Mouse (Mus musculus) forebrain, embryonic 13.5 days (tissue): ENCODE results near the gene Abca5. TPM values are rescaled to one million over a fixed set of nuclear protein-coding genes. Genes with fewer than 3 reads are reported as not detected.

ENCODE experiments used
- ATAC-seq: fragments of 200-750 bp; cut with Nextera tagmentation; 2 replicates; pipeline ENCODE4 v1.8.0; 2017
- H3K27ac ChIP-seq: fragments of 300-500 bp; sonication (generic); 2 replicates; pipeline ENCODE4 v1.5.1; 2015; ENCODE audit warnings: inconsistent platforms, mild to moderate bottlenecking, moderate library complexity
- H3K27me3 ChIP-seq: fragments of 300-500 bp; sonication (generic); 2 replicates; pipeline ENCODE4 v1.6.1; 2015; ENCODE audit warnings: mild to moderate bottlenecking, inconsistent platforms
- H3K36me3 ChIP-seq: fragments of 300-500 bp; sonication (generic); 2 replicates; pipeline ENCODE4 v1.6.1; 2015; ENCODE audit warnings: mild to moderate bottlenecking, inconsistent platforms; ENCODE audit not compliant: poor library complexity, severe bottlenecking
- H3K4me1 ChIP-seq: fragments of 300-500 bp; sonication (generic); 2 replicates; pipeline ENCODE4 v1.6.1; 2015; ENCODE audit warnings: inconsistent platforms
- H3K4me2 ChIP-seq: fragments of 300-500 bp; sonication (generic); 2 replicates; pipeline ENCODE4 v1.6.1; 2015; ENCODE audit warnings: inconsistent platforms, mild to moderate bottlenecking, moderate library complexity
- H3K4me3 ChIP-seq: fragments of 300-500 bp; sonication (generic); 2 replicates; pipeline ENCODE4 v1.5.1; 2015; ENCODE audit warnings: mild to moderate bottlenecking, inconsistent platforms
- H3K9ac ChIP-seq: fragments of 300-500 bp; sonication (generic); 2 replicates; pipeline ENCODE4 v1.6.1; 2015; ENCODE audit warnings: mild to moderate bottlenecking, inconsistent platforms
- H3K9me3 ChIP-seq: fragments of 300-500 bp; sonication (generic); replicated peaks from 2 replicates; pipeline ENCODE4 v1.6.1; 2016; ENCODE audit warnings: inconsistent platforms
- WGBS: fragments of 180-500 bp; shearing (Covaris S2); methylation state at CpG from one replicate; pipeline ENCODE4 v1.1.7; 2015; 5-methylcytosine and 5-hydroxymethylcytosine counted together
- polyA plus RNA-seq: library from polyadenylated mRNA; unstranded; fragments of >200 nt; fragmentation: Nextera tagmentation; extraction: Ambion mirVana; gene quantifications from 2 replicates; pipeline ENCODE4 v1.2.1, GENCODE M21; 2015

Abca5 gene
- polyA plus RNA-seq, 1 experiment from 2014 or later: 4.8 TPM

DNA sequence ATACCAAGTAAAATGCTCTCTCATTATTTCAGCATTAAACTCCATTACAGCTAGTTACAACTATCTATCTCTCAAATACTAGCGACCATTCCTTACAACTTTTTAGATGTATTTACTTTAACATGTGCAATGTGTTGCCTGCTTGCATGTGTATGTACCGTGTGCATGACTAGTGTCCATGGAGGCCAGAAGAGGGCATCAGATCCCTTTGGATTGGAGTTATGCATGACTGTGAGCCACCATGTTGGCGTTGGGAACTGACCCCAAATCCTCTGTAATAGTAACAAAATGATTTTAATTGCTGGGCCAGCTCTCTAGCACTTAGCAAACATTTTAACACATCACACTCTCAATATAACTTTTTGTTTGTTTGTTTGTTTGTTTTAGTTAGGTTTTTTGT is 49.1 kb downstream of the Abca5 start:
- WGBS: 87% methylated on average over 3 of the region's 3 CpGs
- Histone ChIP-seq H3K4me3 (no peak overlapping the region), H3K36me3 (peaks cover 5% of the 10 kb centered on the region; the same call in 1 of the 2 replicates), H3K4me2 (no peak overlapping the region), H3K27me3 (no peaks in the 10 kb centered on the region), H3K4me1 (peaks cover 3% of the 10 kb centered on the region; the same call in 1 of the 2 replicates), H3K9me3 (no peaks in the 10 kb centered on the region), H3K9ac (no peak overlapping the region), H3K27ac (no peak overlapping the region)
- no peak for ATAC-seq

- Histone ChIP-seq H3K36me3 (peaks cover 5% of the 10 kb centered on the region; the same call in 1 of the 2 replicates), H3K27me3 (no peaks in the 10 kb centered on the region), H3K4me1 (peaks cover 3% of the 10 kb centered on the region; the same call in 1 of the 2 replicates), H3K4me2 (no peak overlapping the region), H3K9ac (no peak overlapping the region), H3K27ac (no peak overlapping the region), H3K9me3 (no peaks in the 10 kb centered on the region), H3K4me3 (no peak overlapping the region)
- 72% methylated on average over 9 of the region's 9 CpGs for WGBS
- ATAC-seq: no peak
Observed at GRCm38 (mm10) chr11:110287694-110288093, 49.8 kb downstream of the Abca5 start.

GRCm38 (mm10) chr11:110286331-110286730 is 51.2 kb downstream of the Abca5 start:
- no peak overlapping the region for H3K4me3 ChIP-seq
- no peak overlapping the region for H3K27ac ChIP-seq
- WGBS: 80% methylated on average over 3 of the region's 3 CpGs
- ATAC-seq: no peak
- no peaks in the 10 kb centered on the region for H3K27me3 ChIP-seq
- H3K4me2 ChIP-seq: no peak overlapping the region
- H3K9ac ChIP-seq: no peak overlapping the region
- no peaks in the 10 kb centered on the region for H3K9me3 ChIP-seq
- peaks cover under 1% of the 10 kb centered on the region; the same call in 1 of the 2 replicates for H3K36me3 ChIP-seq
- H3K4me1 ChIP-seq: peaks cover 3% of the 10 kb centered on the region; the same call in 1 of the 2 replicates

DNA sequence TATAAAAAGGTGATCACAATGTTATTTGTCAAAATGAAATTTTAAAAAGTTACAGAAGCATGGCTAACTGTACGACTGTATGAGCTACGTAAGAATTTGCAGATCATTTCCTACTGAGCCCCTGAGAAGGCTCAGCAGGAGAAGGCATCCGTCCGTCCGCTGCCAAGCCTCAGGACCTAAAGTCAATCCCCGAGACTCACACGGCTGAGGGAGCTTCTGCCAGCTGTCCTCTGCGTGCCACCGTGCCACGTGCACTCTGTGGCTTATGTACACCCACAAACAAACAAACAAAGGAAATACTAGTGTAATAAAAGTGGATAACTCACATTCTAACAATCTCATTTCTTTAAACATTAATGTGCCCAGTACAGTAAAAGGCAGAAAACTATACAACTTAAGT is 52.7 kb downstream of the Abca5 start:
- 80% methylated on average over 10 of the region's 10 CpGs for WGBS

DNA sequence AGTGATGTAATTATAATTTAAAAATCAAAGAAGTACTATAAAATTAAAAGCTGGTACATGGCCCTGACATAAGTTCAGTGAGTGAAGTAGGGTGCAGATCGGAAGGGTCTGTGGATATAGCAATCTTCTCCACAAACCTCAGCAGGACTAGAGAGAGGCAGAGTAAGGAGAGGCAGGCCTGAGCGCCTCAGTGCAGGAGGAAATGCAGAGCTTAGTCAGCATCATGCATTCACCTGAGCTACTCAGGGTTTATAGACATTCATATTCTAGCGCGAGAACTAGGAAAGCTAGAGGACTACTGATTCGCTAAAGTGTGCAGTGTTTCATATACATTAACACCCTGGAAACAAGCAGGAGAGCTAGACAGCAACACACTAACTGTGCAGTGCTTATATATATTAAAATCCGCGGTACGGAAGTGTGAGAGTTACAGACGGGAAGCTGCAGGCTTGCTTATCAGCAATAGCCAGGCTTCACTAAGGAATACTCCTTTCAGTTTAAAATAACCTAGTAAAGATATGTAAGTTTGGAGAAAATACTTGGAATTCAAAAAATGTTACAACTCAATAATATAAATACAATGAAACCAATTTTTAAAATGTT is 53.2 kb downstream of the Abca5 start:
- no peak overlapping the region for H3K4me2 ChIP-seq
- no peak for ATAC-seq
- H3K9me3 ChIP-seq: no peaks in the 10 kb centered on the region
- no peak overlapping the region for H3K27ac ChIP-seq
- H3K9ac ChIP-seq: no peak overlapping the region
- H3K27me3 ChIP-seq: no peaks in the 10 kb centered on the region
- H3K36me3 ChIP-seq: no peaks in the 10 kb centered on the region
- H3K4me3 ChIP-seq: no peak overlapping the region
- WGBS: 90% methylated on average over 9 of the region's 9 CpGs
- peaks cover 3% of the 10 kb centered on the region; the same call in 1 of the 2 replicates for H3K4me1 ChIP-seq

More for the DNA sequence above, 52.7 kb downstream of the Abca5 start:
- no peak overlapping the region for H3K4me2 ChIP-seq
- no peak for ATAC-seq
- peaks cover 3% of the 10 kb centered on the region; the same call in 1 of the 2 replicates for H3K4me1 ChIP-seq
- no peaks in the 10 kb centered on the region for H3K36me3 ChIP-seq
- H3K9ac ChIP-seq: no peak overlapping the region
- no peak overlapping the region for H3K4me3 ChIP-seq
- no peaks in the 10 kb centered on the region for H3K27me3 ChIP-seq
- no peaks in the 10 kb centered on the region for H3K9me3 ChIP-seq
- no peak overlapping the region for H3K27ac ChIP-seq

DNA sequence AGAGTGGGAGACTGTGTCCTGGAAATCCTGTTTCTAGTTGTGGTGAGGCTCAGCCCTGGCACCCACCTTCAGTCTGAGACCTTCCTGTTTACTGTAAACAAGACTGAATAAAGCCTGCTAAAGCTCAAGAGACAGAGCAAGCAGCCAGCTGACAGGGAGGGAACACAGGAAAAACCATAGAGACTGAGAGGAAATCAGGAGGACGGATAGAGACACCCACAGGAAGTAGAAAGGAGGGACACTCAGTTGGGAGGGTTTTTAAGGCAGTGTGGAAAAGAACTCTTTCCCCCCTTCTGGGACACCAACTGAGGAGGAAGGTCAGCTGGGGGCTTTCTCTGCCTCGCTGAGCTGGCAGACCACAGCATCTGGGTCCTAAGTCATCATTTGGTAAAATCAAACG is 62.7 kb downstream of the Abca5 start:
- H3K27ac ChIP-seq: no peak overlapping the region
- no peak for ATAC-seq
- no peak overlapping the region for H3K9ac ChIP-seq
- H3K36me3 ChIP-seq: no peaks in the 10 kb centered on the region
- WGBS: 72% methylated on average over 3 of the region's 3 CpGs
- no peaks in the 10 kb centered on the region for H3K9me3 ChIP-seq
- H3K4me2 ChIP-seq: no peak overlapping the region
- H3K27me3 ChIP-seq: no peaks in the 10 kb centered on the region
- no peak overlapping the region for H3K4me3 ChIP-seq
- no peaks in the 10 kb centered on the region for H3K4me1 ChIP-seq

- Histone ChIP-seq H3K4me3 (no peak overlapping the region), H3K9me3 (no peaks in the 10 kb centered on the region), H3K9ac (no peak overlapping the region), H3K36me3 (no peaks in the 10 kb centered on the region), H3K4me2 (no peak overlapping the region), H3K4me1 (peaks cover 5% of the 10 kb centered on the region; the same call in 1 of the 2 replicates), H3K27ac (no peak overlapping the region), H3K27me3 (no peaks in the 10 kb centered on the region)
- 4% methylated on average over 5 of the region's 5 CpGs for WGBS
- peak; percentile 81 for ATAC-seq
Observed at GRCm38 (mm10) chr11:110271745-110272144, 65.8 kb downstream of the Abca5 start.

GRCm38 (mm10) chr11:110268244-110268844 is 69.2 kb downstream of the Abca5 start:
- Histone ChIP-seq H3K4me2 (no peak overlapping the region), H3K27ac (no peak overlapping the region), H3K27me3 (no peaks in the 10 kb centered on the region), H3K4me1 (peaks cover 7% of the 10 kb centered on the region; the same call in 1 of the 2 replicates), H3K4me3 (no peak overlapping the region), H3K9me3 (no peaks in the 10 kb centered on the region), H3K9ac (no peak overlapping the region), H3K36me3 (no peaks in the 10 kb centered on the region)
- ATAC-seq: peak; percentile 77
- 43% methylated on average over 8 of the region's 8 CpGs for WGBS

GRCm38 (mm10) chr11:110267232-110267631 is 70.3 kb downstream of the Abca5 start:
- peaks cover 7% of the 10 kb centered on the region; the same call in 1 of the 2 replicates for H3K4me1 ChIP-seq

GRCm38 (mm10) chr11:110266757-110267156 is 70.8 kb downstream of the Abca5 start:
- Histone ChIP-seq H3K4me2 (no peak overlapping the region), H3K36me3 (no peaks in the 10 kb centered on the region), H3K4me3 (no peak overlapping the region), H3K27ac (no peak overlapping the region), H3K4me1 (peaks cover 7% of the 10 kb centered on the region; the same call in 1 of the 2 replicates), H3K27me3 (no peaks in the 10 kb centered on the region), H3K9ac (no peak overlapping the region), H3K9me3 (no peaks in the 10 kb centered on the region)
- ATAC-seq: peak; percentile 66
- 68% methylated on average over 11 of the region's 11 CpGs for WGBS

More at GRCm38 (mm10) chr11:110267232-110267631, 70.3 kb downstream of the Abca5 start:
- Histone ChIP-seq H3K9ac (no peak overlapping the region), H3K27ac (no peak overlapping the region), H3K4me3 (no peak overlapping the region), H3K4me2 (no peak overlapping the region), H3K9me3 (no peaks in the 10 kb centered on the region), H3K36me3 (no peaks in the 10 kb centered on the region), H3K27me3 (no peaks in the 10 kb centered on the region)
- WGBS: 95% methylated on average over 6 of the region's 6 CpGs
- no peak for ATAC-seq

GRCm38 (mm10) chr11:110261867-110262266 is 75.6 kb downstream of the Abca5 start:
- ATAC-seq: no peak
- H3K9me3 ChIP-seq: peaks cover 7% of the 10 kb centered on the region
- peaks cover 3% of the 10 kb centered on the region; the same call in 1 of the 2 replicates for H3K4me1 ChIP-seq
- WGBS: 86% methylated on average over 3 of the region's 3 CpGs
- no peak overlapping the region for H3K4me3 ChIP-seq
- H3K4me2 ChIP-seq: no peak overlapping the region
- H3K27ac ChIP-seq: no peak overlapping the region
- H3K36me3 ChIP-seq: no peaks in the 10 kb centered on the region
- H3K27me3 ChIP-seq: no peaks in the 10 kb centered on the region
- no peak overlapping the region for H3K9ac ChIP-seq

DNA sequence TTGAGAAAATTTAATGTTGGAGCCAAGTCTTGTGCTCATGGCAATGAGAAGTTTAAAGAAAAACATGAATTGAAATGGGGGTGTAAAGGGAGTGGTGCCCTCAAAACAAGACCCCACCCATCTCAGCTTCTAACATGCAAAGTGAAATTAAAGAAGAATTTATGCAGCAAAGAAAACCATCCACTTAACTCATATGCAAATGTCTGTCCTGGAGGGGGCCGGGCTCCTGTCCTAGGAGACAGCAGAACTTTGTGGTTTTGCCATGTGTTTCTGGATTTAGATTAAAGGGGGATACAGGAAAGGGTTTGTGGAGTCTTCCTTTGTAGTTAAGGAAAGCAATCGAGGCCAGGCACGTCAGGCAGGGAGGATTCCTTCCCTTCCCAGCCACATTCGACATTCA is 79.6 kb downstream of the Abca5 start:
- Histone ChIP-seq H3K27ac (no peak overlapping the region), H3K27me3 (no peaks in the 10 kb centered on the region), H3K4me2 (no peak overlapping the region), H3K4me1 (no peaks in the 10 kb centered on the region), H3K4me3 (no peak overlapping the region), H3K9me3 (peaks cover 7% of the 10 kb centered on the region), H3K9ac (no peak overlapping the region), H3K36me3 (no peaks in the 10 kb centered on the region)
- no peak for ATAC-seq
- 83% methylated on average over 4 of the region's 4 CpGs for WGBS
